Mouse (Mus musculus): ENCODE results near the gene Hsd3b1. TPM values are rescaled to one million over a fixed set of nuclear protein-coding genes. Genes with fewer than 3 reads are reported as not detected.

Gene Hsd3b1
- polyA plus RNA-seq, 1 experiment from 2014 or later, result 1.6 TPM

- H3K4me3 ChIP-seq (ENCODE audit: low read depth, low read length), result no peak overlapping the region
- H3K27ac ChIP-seq (replicated peaks), result no peak overlapping the region
- H3K36me3 ChIP-seq (ENCODE audit: control insufficient read depth, insufficient read depth, low read length), result no peaks in the 10 kb centered on the region
- DNase-seq (ENCODE audit: low spot score) (no peak), ATAC-seq (ENCODE audit: low FRiP score, low TSS enrichment) (no peak)
- no peaks in the 10 kb centered on the region for H3K27me3 ChIP-seq (ENCODE audit: control insufficient read depth, insufficient read depth, low read length)
- no peak overlapping the region for H3K4me2 ChIP-seq (replicated peaks; ENCODE audit: low read depth)
- no peaks in the 10 kb centered on the region for H3K4me1 ChIP-seq (replicated peaks; ENCODE audit: control insufficient read depth, insufficient read depth)
- no peaks in the 10 kb centered on the region for H3K9me3 ChIP-seq (ENCODE audit: control insufficient read depth, low read length)
- TF ChIP-seq CTCF (IDR thresholded peaks at IDR 0.05; ENCODE audit: low read depth), result no peak
- TF ChIP-seq EP300 (optimal IDR thresholded peaks at IDR 0.05), result no peak
- 76% methylated on average over 2 of the region's 2 CpGs for WGBS
- no peak overlapping the region for H3K9ac ChIP-seq (ENCODE audit: low read length)
Measured at GRCm38 (mm10) chr3:98880831-98881230, 21.2 kb upstream of the Hsd3b1 start.

GRCm38 (mm10) chr3:98880216-98880615, 20.6 kb upstream of the Hsd3b1 start:
- no peak overlapping the region for H3K27ac ChIP-seq (replicated peaks)
- TF ChIP-seq EP300 (optimal IDR thresholded peaks at IDR 0.05) (no peak), CTCF (IDR thresholded peaks at IDR 0.05; ENCODE audit: low read depth) (no peak)
- ATAC-seq (ENCODE audit: low FRiP score, low TSS enrichment) (no peak), DNase-seq (ENCODE audit: low spot score) (no peak)
- no peaks in the 10 kb centered on the region for H3K9me3 ChIP-seq (ENCODE audit: control insufficient read depth, low read length)
- no peak overlapping the region for H3K9ac ChIP-seq (ENCODE audit: low read length)
- no peak overlapping the region for H3K4me2 ChIP-seq (replicated peaks; ENCODE audit: low read depth)
- no peaks in the 10 kb centered on the region for H3K4me1 ChIP-seq (replicated peaks; ENCODE audit: control insufficient read depth, insufficient read depth)
- 75% methylated on average over 6 of the region's 6 CpGs for WGBS
- no peak overlapping the region for H3K4me3 ChIP-seq (ENCODE audit: low read depth, low read length)
- no peaks in the 10 kb centered on the region for H3K27me3 ChIP-seq (ENCODE audit: control insufficient read depth, insufficient read depth, low read length)
- H3K36me3 ChIP-seq (ENCODE audit: control insufficient read depth, insufficient read depth, low read length), result no peaks in the 10 kb centered on the region

- no peak for ATAC-seq (ENCODE audit: low FRiP score, low TSS enrichment)
- no peak for TF ChIP-seq CTCF (IDR thresholded peaks at IDR 0.05; ENCODE audit: low read depth)
- 69% methylated on average over 2 of the region's 2 CpGs for WGBS
Measured at GRCm38 (mm10) chr3:98868219-98868618, 8.6 kb upstream of the Hsd3b1 start.

GRCm38 (mm10) chr3:98862800-98863199, 3.2 kb upstream of the Hsd3b1 start:
- Histone ChIP-seq H3K4me1 (replicated peaks; ENCODE audit: control insufficient read depth, insufficient read depth) (no peaks in the 10 kb centered on the region), H3K4me2 (replicated peaks; ENCODE audit: low read depth) (no peak overlapping the region), H3K27ac (replicated peaks) (no peak overlapping the region), H3K4me3 (ENCODE audit: low read depth, low read length) (no peak overlapping the region), H3K36me3 (ENCODE audit: control insufficient read depth, insufficient read depth, low read length) (no peaks in the 10 kb centered on the region), H3K27me3 (ENCODE audit: control insufficient read depth, insufficient read depth, low read length) (no peaks in the 10 kb centered on the region), H3K9me3 (ENCODE audit: control insufficient read depth, low read length) (no peaks in the 10 kb centered on the region), H3K9ac (ENCODE audit: low read length) (no peak overlapping the region)
- 96% methylated on average over 1 of the region's 1 CpGs for WGBS
- ATAC-seq (ENCODE audit: low FRiP score, low TSS enrichment) (no peak), DNase-seq (ENCODE audit: low spot score) (no peak)
- TF ChIP-seq CTCF (IDR thresholded peaks at IDR 0.05; ENCODE audit: low read depth), result no peak
- TF ChIP-seq EP300 (optimal IDR thresholded peaks at IDR 0.05), result no peak

More at GRCm38 (mm10) chr3:98868219-98868618, 8.6 kb upstream of the Hsd3b1 start:
- Histone ChIP-seq H3K27ac (replicated peaks) (no peak overlapping the region), H3K36me3 (ENCODE audit: control insufficient read depth, insufficient read depth, low read length) (no peaks in the 10 kb centered on the region), H3K4me3 (ENCODE audit: low read depth, low read length) (no peak overlapping the region), H3K9ac (ENCODE audit: low read length) (no peak overlapping the region), H3K9me3 (ENCODE audit: control insufficient read depth, low read length) (no peaks in the 10 kb centered on the region), H3K4me1 (replicated peaks; ENCODE audit: control insufficient read depth, insufficient read depth) (no peaks in the 10 kb centered on the region), H3K4me2 (replicated peaks; ENCODE audit: low read depth) (no peak overlapping the region), H3K27me3 (ENCODE audit: control insufficient read depth, insufficient read depth, low read length) (no peaks in the 10 kb centered on the region)
- DNase-seq (ENCODE audit: low spot score), result no peak

- Histone ChIP-seq H3K4me3 (ENCODE audit: low read depth, low read length) (no peak overlapping the region), H3K9me3 (ENCODE audit: control insufficient read depth, low read length) (no peaks in the 10 kb centered on the region), H3K4me1 (replicated peaks; ENCODE audit: control insufficient read depth, insufficient read depth) (no peaks in the 10 kb centered on the region), H3K27ac (replicated peaks) (no peak overlapping the region), H3K9ac (ENCODE audit: low read length) (no peak overlapping the region), H3K4me2 (replicated peaks; ENCODE audit: low read depth) (no peak overlapping the region), H3K36me3 (ENCODE audit: control insufficient read depth, insufficient read depth, low read length) (no peaks in the 10 kb centered on the region), H3K27me3 (ENCODE audit: control insufficient read depth, insufficient read depth, low read length) (no peaks in the 10 kb centered on the region)
- WGBS, result 55% methylated on average over 2 of the region's 2 CpGs
- no peak for DNase-seq (ENCODE audit: low spot score)
- TF ChIP-seq EP300 (optimal IDR thresholded peaks at IDR 0.05), result no peak
- no peak for TF ChIP-seq CTCF (IDR thresholded peaks at IDR 0.05; ENCODE audit: low read depth)
- no peak for ATAC-seq (ENCODE audit: low FRiP score, low TSS enrichment)
Measured at GRCm38 (mm10) chr3:98858051-98858450, 1.5 kb downstream of the Hsd3b1 start.

GRCm38 (mm10) chr3:98856892-98857291, 2.7 kb downstream of the Hsd3b1 start:
- TF ChIP-seq EP300 (optimal IDR thresholded peaks at IDR 0.05) (no peak), CTCF (IDR thresholded peaks at IDR 0.05; ENCODE audit: low read depth) (no peak)
- H3K9me3 ChIP-seq (ENCODE audit: control insufficient read depth, low read length), result no peaks in the 10 kb centered on the region
- no peak for DNase-seq (ENCODE audit: low spot score)
- H3K9ac ChIP-seq (ENCODE audit: low read length), result no peak overlapping the region
- H3K4me3 ChIP-seq (ENCODE audit: low read depth, low read length), result no peak overlapping the region
- 30% methylated on average over 1 of the region's 1 CpGs for WGBS
- no peak overlapping the region for H3K4me2 ChIP-seq (replicated peaks; ENCODE audit: low read depth)
- H3K27ac ChIP-seq (replicated peaks), result no peak overlapping the region
- no peak for ATAC-seq (ENCODE audit: low FRiP score, low TSS enrichment)
- H3K4me1 ChIP-seq (replicated peaks; ENCODE audit: control insufficient read depth, insufficient read depth), result no peaks in the 10 kb centered on the region
- H3K36me3 ChIP-seq (ENCODE audit: control insufficient read depth, insufficient read depth, low read length), result no peaks in the 10 kb centered on the region
- no peaks in the 10 kb centered on the region for H3K27me3 ChIP-seq (ENCODE audit: control insufficient read depth, insufficient read depth, low read length)
